Mouse (Mus musculus): ENCODE measurements around the gene Cln6. TPM values are rescaled to one million over a fixed set of nuclear protein-coding genes. Genes with fewer than 3 reads are reported as not detected.

The Cln6 gene
- polyA plus RNA-seq, 2 experiments, result 12.4 to 18.5 TPM

GRCm38 (mm10) chr9:62829877-62830276, 8.7 kb upstream of the Cln6 start:
- no peaks in the 10 kb centered on the region for H3K27me3 ChIP-seq (ENCODE audit: control insufficient read depth, insufficient read depth, low read length)
- 60% methylated on average over 6 of the region's 6 CpGs for WGBS (ENCODE audit: insufficient replicate concordance)
- ATAC-seq (ENCODE audit: insufficient read depth), result no peak
- TF ChIP-seq CTCF (IDR thresholded peaks at IDR 0.05; ENCODE audit: low read depth) (no peak), EP300 (IDR thresholded peaks at IDR 0.05; ENCODE audit: low read depth) (no peak)
- no peak overlapping the region for H3K27ac ChIP-seq
- H3K9ac ChIP-seq (replicated peaks), result no peak overlapping the region
- no peak for DNase-seq (ENCODE audit: low read depth in 3 of 3, low spot score in 3 of 3)
- H3K4me1 ChIP-seq (replicated peaks; ENCODE audit: control insufficient read depth in 2 of 2, insufficient read depth in 2 of 2, low read length in 1 of 2), result peaks cover 4 to 21% of the 10 kb centered on the region in 2 experiments; a peak in 3 of 4 replicates
- H3K4me2 ChIP-seq (ENCODE audit: low read depth), result no peak overlapping the region
- no peaks in the 10 kb centered on the region for H3K9me3 ChIP-seq (ENCODE audit: control insufficient read depth, low read length)
- no peak overlapping the region for H3K4me3 ChIP-seq (ENCODE audit: insufficient read depth in 1 of 2, low read depth in 2 of 2, low read length in 2 of 2)
- no peaks in the 10 kb centered on the region for H3K36me3 ChIP-seq (replicated peaks; ENCODE audit: control insufficient read depth, insufficient read depth, low read depth)

GRCm38 (mm10) chr9:62834906-62835305, 3.7 kb upstream of the Cln6 start:
- no peak overlapping the region for H3K4me3 ChIP-seq (ENCODE audit: insufficient read depth in 1 of 2, low read depth in 2 of 2, low read length in 2 of 2)
- DNase-seq (ENCODE audit: low read depth in 3 of 3, low spot score in 3 of 3) (no peak), ATAC-seq (ENCODE audit: insufficient read depth) (no peak)
- no peak overlapping the region for H3K9ac ChIP-seq (replicated peaks)
- no peaks in the 10 kb centered on the region for H3K36me3 ChIP-seq (replicated peaks; ENCODE audit: control insufficient read depth, insufficient read depth, low read depth)
- 64% methylated on average over 5 of the region's 5 CpGs for WGBS (ENCODE audit: insufficient replicate concordance)
- no peaks in the 10 kb centered on the region for H3K9me3 ChIP-seq (ENCODE audit: control insufficient read depth, low read length)
- H3K27me3 ChIP-seq (ENCODE audit: control insufficient read depth, insufficient read depth, low read length), result no peaks in the 10 kb centered on the region
- TF ChIP-seq CTCF (IDR thresholded peaks at IDR 0.05; ENCODE audit: low read depth) (no peak), EP300 (IDR thresholded peaks at IDR 0.05; ENCODE audit: low read depth) (no peak)
- H3K4me2 ChIP-seq (ENCODE audit: low read depth), result no peak overlapping the region
- no peak overlapping the region for H3K27ac ChIP-seq
- H3K4me1 ChIP-seq (replicated peaks; ENCODE audit: control insufficient read depth in 2 of 2, insufficient read depth in 2 of 2, low read length in 1 of 2), result peaks cover 10 to 14% of the 10 kb centered on the region in 2 experiments

GRCm38 (mm10) chr9:62835705-62836446, 2.7 kb upstream of the Cln6 start:
- Histone ChIP-seq H3K9ac (replicated peaks) (no peak overlapping the region), H3K4me2 (ENCODE audit: low read depth) (no peak overlapping the region), H3K27ac (no peak overlapping the region), H3K36me3 (replicated peaks; ENCODE audit: control insufficient read depth, insufficient read depth, low read depth) (no peaks in the 10 kb centered on the region), H3K27me3 (ENCODE audit: control insufficient read depth, insufficient read depth, low read length) (no peaks in the 10 kb centered on the region), H3K9me3 (ENCODE audit: control insufficient read depth, low read length) (no peaks in the 10 kb centered on the region), H3K4me1 (replicated peaks; ENCODE audit: control insufficient read depth in 2 of 2, insufficient read depth in 2 of 2, low read length in 1 of 2) (peaks cover 10 to 17% of the 10 kb centered on the region in 2 experiments), H3K4me3 (ENCODE audit: insufficient read depth in 1 of 2, low read depth in 2 of 2, low read length in 2 of 2) (no peak overlapping the region)
- ATAC-seq (ENCODE audit: insufficient read depth) (no peak), DNase-seq (ENCODE audit: low read depth in 3 of 3, low spot score in 3 of 3) (no peak)
- WGBS (ENCODE audit: insufficient replicate concordance), result 45% methylated on average over 4 of the region's 4 CpGs
- TF ChIP-seq EP300 (IDR thresholded peaks at IDR 0.05; ENCODE audit: low read depth) (no peak), CTCF (IDR thresholded peaks at IDR 0.05; ENCODE audit: low read depth) (0 out of 2 replicates have a peak, but pooled peaks have one; percentile 9)

GRCm38 (mm10) chr9:62837611-62838010, 974 bp upstream of the Cln6 start:
- Histone ChIP-seq H3K27ac (peak overlapping the region; percentile 56; the same call in 1 of the 2 replicates), H3K9me3 (ENCODE audit: control insufficient read depth, low read length) (no peaks in the 10 kb centered on the region), H3K9ac (replicated peaks) (no peak overlapping the region), H3K4me3 (ENCODE audit: insufficient read depth in 1 of 2, low read depth in 2 of 2, low read length in 2 of 2) (peak overlapping the region in 1 of 2 experiments; percentile 86; a peak in 1 of 4 replicates), H3K4me1 (replicated peaks; ENCODE audit: control insufficient read depth in 2 of 2, insufficient read depth in 2 of 2, low read length in 1 of 2) (peaks cover 10 to 17% of the 10 kb centered on the region in 2 experiments), H3K27me3 (ENCODE audit: control insufficient read depth, insufficient read depth, low read length) (no peaks in the 10 kb centered on the region), H3K4me2 (ENCODE audit: low read depth) (peak overlapping the region; percentile 67), H3K36me3 (replicated peaks; ENCODE audit: control insufficient read depth, insufficient read depth, low read depth) (no peaks in the 10 kb centered on the region)
- TF ChIP-seq EP300 (IDR thresholded peaks at IDR 0.05; ENCODE audit: low read depth) (no peak), CTCF (IDR thresholded peaks at IDR 0.05; ENCODE audit: low read depth) (no peak)
- 54% methylated on average over 3 of the region's 3 CpGs for WGBS (ENCODE audit: insufficient replicate concordance)
- ATAC-seq (ENCODE audit: insufficient read depth) (no peak), DNase-seq (ENCODE audit: low read depth in 3 of 3, low spot score in 3 of 3) (no peak)

- H3K27me3 ChIP-seq (ENCODE audit: control insufficient read depth, insufficient read depth, low read length), result no peaks in the 10 kb centered on the region
- no peaks in the 10 kb centered on the region for H3K9me3 ChIP-seq (ENCODE audit: control insufficient read depth, low read length)
- peak overlapping the region; percentile 72 to 86 for H3K4me3 ChIP-seq (ENCODE audit: insufficient read depth in 1 of 2, low read depth in 2 of 2, low read length in 2 of 2)
- peak overlapping the region; percentile 56 for H3K27ac ChIP-seq
- no peak for DNase-seq (ENCODE audit: low read depth in 3 of 3, low spot score in 3 of 3)
- WGBS (ENCODE audit: insufficient replicate concordance), result 5% methylated on average over 8 of the region's 8 CpGs
- no peaks in the 10 kb centered on the region for H3K36me3 ChIP-seq (replicated peaks; ENCODE audit: control insufficient read depth, insufficient read depth, low read depth)
- TF ChIP-seq EP300 (IDR thresholded peaks at IDR 0.05; ENCODE audit: low read depth), result no peak
- no peak for TF ChIP-seq CTCF (IDR thresholded peaks at IDR 0.05; ENCODE audit: low read depth)
- ATAC-seq (ENCODE audit: insufficient read depth), result no peak
- H3K4me1 ChIP-seq (replicated peaks; ENCODE audit: control insufficient read depth in 2 of 2, insufficient read depth in 2 of 2, low read length in 1 of 2), result peaks cover 10 to 17% of the 10 kb centered on the region in 2 experiments
- H3K9ac ChIP-seq (replicated peaks), result peak overlapping the region; percentile 77
- peak overlapping the region; percentile 67 for H3K4me2 ChIP-seq (ENCODE audit: low read depth)
Measured at GRCm38 (mm10) chr9:62838146-62838505, 459 bp upstream of the Cln6 start.
